Mouse (Mus musculus) adrenal gland, adult 2 months (tissue): Measurements from ENCODE around the gene Golga7b. TPM values are rescaled to one million over a fixed set of nuclear protein-coding genes. Genes with fewer than 3 reads are reported as not detected.

ENCODE experiments used
- DNase-seq: peaks from one replicate; pipeline ENCODE4 v3.0.0; 2021
- polyA plus RNA-seq: library from polyadenylated mRNA; depleted of rRNA; stranded (reverse); fragments of >200 nt; gene quantifications from 2 replicates; pipeline ENCODE4 v1.2.3, GENCODE M21; 2012
- total RNA-seq, 2 experiments: library from RNA; stranded (reverse); gene quantifications; 2 replicates each; pipeline ENCODE4 v1.2.3; 2021

The Golga7b gene
- total and polyA plus RNA-seq, 3 experiments: 0.69 to 1.3 (median 1.1) TPM

GRCm38 (mm10) chr19:42249976-42250914 is 2.9 kb downstream of the Golga7b start:
- DNase-seq: peak; percentile 33

GRCm38 (mm10) chr19:42255438-42255783 is 8.0 kb downstream of the Golga7b start:
- no peak for DNase-seq

- DNase-seq: peak; percentile 71
Measured at GRCm38 (mm10) chr19:42255784-42256610, 8.6 kb downstream of the Golga7b start.

- no peak for DNase-seq
Measured at GRCm38 (mm10) chr19:42256611-42257240, 9.4 kb downstream of the Golga7b start.

- no peak for DNase-seq
Measured at GRCm38 (mm10) chr19:42257241-42257635, 9.9 kb downstream of the Golga7b start.

- DNase-seq: no peak
Measured at GRCm38 (mm10) chr19:42258031-42258430, 10.7 kb downstream of the Golga7b start.

- no peak for DNase-seq
Measured at GRCm38 (mm10) chr19:42258596-42258995, 11.2 kb downstream of the Golga7b start.

- DNase-seq: no peak
Measured at GRCm38 (mm10) chr19:42260486-42260885, 13.1 kb downstream of the Golga7b start.

- no peak for DNase-seq
Measured at GRCm38 (mm10) chr19:42263524-42263923, 16.1 kb downstream of the Golga7b start.

- peak; percentile 82 for DNase-seq
Measured at GRCm38 (mm10) chr19:42268337-42268736, 21.0 kb downstream of the Golga7b start.

- DNase-seq: no peak
Measured at GRCm38 (mm10) chr19:42270119-42270518, 22.7 kb downstream of the Golga7b start.

- no peak for DNase-seq
Measured at GRCm38 (mm10) chr19:42271182-42271581, 23.8 kb downstream of the Golga7b start.

GRCm38 (mm10) chr19:42272003-42272963 is 24.9 kb downstream of the Golga7b start:
- peak; percentile 74 for DNase-seq

- DNase-seq: no peak
Measured at GRCm38 (mm10) chr19:42277288-42277687, 29.9 kb downstream of the Golga7b start.

GRCm38 (mm10) chr19:42278461-42278860 is 31.1 kb downstream of the Golga7b start:
- DNase-seq: no peak

GRCm38 (mm10) chr19:42279611-42280010 is 32.2 kb downstream of the Golga7b start:
- DNase-seq: no peak

GRCm38 (mm10) chr19:42284178-42284577 is 36.8 kb downstream of the Golga7b start:
- DNase-seq: no peak

GRCm38 (mm10) chr19:42288361-42288760 is 41.0 kb downstream of the Golga7b start:
- DNase-seq: no peak

GRCm38 (mm10) chr19:42290954-42291661 is 43.7 kb downstream of the Golga7b start:
- DNase-seq: no peak

- no peak for DNase-seq
Measured at GRCm38 (mm10) chr19:42292106-42292505, 44.7 kb downstream of the Golga7b start.

- DNase-seq: no peak
Measured at GRCm38 (mm10) chr19:42293216-42293615, 45.8 kb downstream of the Golga7b start.
